8 mouse cellular contexts compared by ENCODE assay signal in the genomic region with DNA sequence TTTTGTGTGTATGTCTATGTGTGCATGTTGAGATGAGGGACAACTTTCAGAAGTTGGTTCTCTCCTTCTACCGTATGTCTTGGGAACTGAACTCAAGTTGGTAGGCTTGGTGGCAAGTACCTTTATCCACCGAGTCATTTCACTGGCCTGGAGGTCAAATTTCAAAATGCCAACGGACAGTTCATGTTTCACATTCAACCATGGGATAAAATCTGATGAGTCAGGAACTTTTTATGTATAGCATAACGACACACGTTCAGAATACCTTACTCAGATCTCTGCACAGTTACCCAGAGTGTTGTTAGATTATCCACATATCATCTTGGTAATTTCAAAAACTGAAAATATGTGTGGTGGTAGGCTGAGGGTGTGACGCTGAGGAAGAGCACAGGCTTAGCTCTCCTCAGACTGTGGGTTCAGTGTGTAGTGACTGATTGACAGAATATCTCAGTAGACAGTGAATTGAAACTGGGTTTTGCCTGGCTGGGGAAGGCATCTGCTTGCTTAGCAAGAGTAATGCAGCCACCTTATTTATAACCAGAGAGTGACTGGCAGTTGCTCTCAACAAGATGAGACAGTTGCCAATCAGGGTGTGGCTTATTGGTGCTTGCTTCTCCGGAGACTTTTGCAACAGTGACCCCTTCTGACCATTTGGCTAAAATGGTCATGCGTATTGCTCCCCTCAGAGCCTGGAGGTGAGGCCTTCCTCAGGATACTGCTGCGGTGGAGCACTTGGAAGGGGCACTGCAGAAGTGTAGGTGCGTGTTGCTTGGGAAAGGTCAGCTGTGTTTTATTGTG. TPM values are rescaled to one million over a fixed set of nuclear protein-coding genes. Genes with fewer than 3 reads are reported as not detected.
DNase-seq lines count a peak whose midpoint lies in the region; ATAC-seq and TF ChIP-seq lines count a peak whose summit lies in the region.

No protein-coding gene starts in this region.

- DNase-seq in kidney, adult 18-20 months, result peak; percentile 70
- DNase-seq in MN1 (ENCODE audit: low spot score), result peak; percentile 73
- peak; percentile 53 for DNase-seq in cerebellum, adult 8-10 months
- DNase-seq in heart, adult 2 months, result peak; percentile 49 to 66
- peak; percentile 57 for DNase-seq in large intestine, adult 2 months (ENCODE audit: low read depth, low spot score)
- DNase-seq in lung, postnatal 25 days (ENCODE audit: low spot score), result peak; percentile 81
- DNase-seq in stomach, postnatal 0 days (ENCODE audit: low spot score), result peak; percentile 46

- H3K36me3 ChIP-seq in kidney, embryonic 15.5 days, result peaks cover 44% of the 10 kb centered on the region
- H3K36me3 ChIP-seq in heart, adult 2 months (ENCODE audit: control insufficient read depth, insufficient read depth, low read length), result peaks cover 3% of the 10 kb centered on the region; the same call in 1 of the 2 replicates
- peaks cover 9% of the 10 kb centered on the region for H3K36me3 ChIP-seq in stomach, postnatal 0 days (ENCODE audit: control insufficient read depth, insufficient read depth, low read length)

- H3K4me3 ChIP-seq in kidney, embryonic 15.5 days (replicated peaks), result no peak overlapping the region
- H3K4me3 ChIP-seq in heart, adult 2 months, result no peak overlapping the region
- H3K4me3 ChIP-seq in stomach, postnatal 0 days (ENCODE audit: low read depth, low read length), result no peak overlapping the region

- no peak for TF ChIP-seq POLR2A in heart, adult 2 months (IDR thresholded peaks at IDR 0.05; ENCODE audit: insufficient read depth, low read depth, low read length)

- peak; percentile 85 for TF ChIP-seq EP300 in heart, adult 2 months (IDR thresholded peaks at IDR 0.05; ENCODE audit: insufficient read depth, low read depth, low read length)
- TF ChIP-seq EP300 in stomach, postnatal 0 days (optimal IDR thresholded peaks at IDR 0.05), result no peak

- H3K27me3 ChIP-seq in kidney, embryonic 15.5 days, result no peaks in the 10 kb centered on the region
- no peaks in the 10 kb centered on the region for H3K27me3 ChIP-seq in heart, adult 2 months (ENCODE audit: control insufficient read depth, insufficient read depth, low read length)
- H3K27me3 ChIP-seq in stomach, postnatal 0 days (ENCODE audit: control insufficient read depth, insufficient read depth, low read length), result no peaks in the 10 kb centered on the region

- no peak overlapping the region for H3K4me2 ChIP-seq in kidney, embryonic 15.5 days
- H3K4me2 ChIP-seq in stomach, postnatal 0 days (replicated peaks; ENCODE audit: low read depth), result no peak overlapping the region

- intact Hi-C loops in heart, adult 2 months (cut with DNase I), result loop anchor here (2.0 kb wide), 1 partner anchor 87 kb away; no protein-coding TSS in a partner anchor

- H3K27ac ChIP-seq in kidney, embryonic 15.5 days, result no peak overlapping the region
- peak overlapping the region; percentile 59 for H3K27ac ChIP-seq in heart, adult 2 months
- no peak overlapping the region for H3K27ac ChIP-seq in stomach, postnatal 0 days (replicated peaks)

- H3K9ac ChIP-seq in kidney, embryonic 15.5 days, result no peak overlapping the region
- no peak overlapping the region; the same call in 1 of the 2 replicates for H3K9ac ChIP-seq in heart, adult 2 months (ENCODE audit: low read depth, low read length)
- H3K9ac ChIP-seq in stomach, postnatal 0 days (ENCODE audit: low read length), result no peak overlapping the region

- peaks cover 3% of the 10 kb centered on the region; the same call in 1 of the 2 replicates for H3K79me2 ChIP-seq in heart, adult 2 months (replicated peaks; ENCODE audit: control insufficient read depth, insufficient read depth, low read length)

- H3K4me1 ChIP-seq in kidney, embryonic 15.5 days, result no peaks in the 10 kb centered on the region
- H3K4me1 ChIP-seq in heart, adult 2 months (ENCODE audit: control insufficient read depth, insufficient read depth, low read length), result peaks cover 2% of the 10 kb centered on the region
- no peaks in the 10 kb centered on the region for H3K4me1 ChIP-seq in stomach, postnatal 0 days (replicated peaks; ENCODE audit: control insufficient read depth, insufficient read depth)

- peak; percentile 79 for TF ChIP-seq CTCF in heart, adult 2 months (IDR thresholded peaks at IDR 0.05)
- peak; percentile 74 for TF ChIP-seq CTCF in stomach, postnatal 0 days (IDR thresholded peaks at IDR 0.05; ENCODE audit: low read depth)

- WGBS in kidney, embryonic 15.5 days, result 56% methylated on average over 10 of the region's 10 CpGs
- 50% methylated on average over 10 of the region's 10 CpGs for WGBS in heart, adult 2 months
- WGBS in large intestine, adult 2 months, result 54% methylated on average over 10 of the region's 10 CpGs
- 63% methylated on average over 10 of the region's 10 CpGs for WGBS in stomach, postnatal 0 days

- H3K9me3 ChIP-seq in kidney, embryonic 15.5 days (replicated peaks), result no peaks in the 10 kb centered on the region
- no peaks in the 10 kb centered on the region for H3K9me3 ChIP-seq in stomach, postnatal 0 days (ENCODE audit: control insufficient read depth, low read length)

- ATAC-seq in kidney, embryonic 15.5 days (replicated peaks; ENCODE audit: low FRiP score), result no peak
- no peak for ATAC-seq in stomach, postnatal 0 days (ENCODE audit: low FRiP score, low TSS enrichment)

RNA-seq across cellular contexts. Expression of a gene that starts 27.1 kb away (rescaled TPM):
- 35.8 and 41.3 TPM in 2 replicates for polyA plus RNA-seq in kidney, embryonic 15.5 days (2015; fragmentation: Nextera tagmentation; extraction: Ambion mirVana)
- total RNA-seq in heart, adult 2 months (2021), result 100 to 1,000 TPM; 110 to 133 TPM
- polyA plus RNA-seq in heart, adult 2 months (2012; rRNA removed), result 44.3 and 70.5 TPM in 2 replicates
- 24.5 and 73.7 TPM in 2 replicates for polyA plus RNA-seq in large intestine, adult 2 months (2012; rRNA removed)
- 30.8 and 38.6 TPM in 2 replicates for polyA plus RNA-seq in stomach, postnatal 0 days (2015; fragmentation: Nextera tagmentation; extraction: Ambion mirVana)

RNA-seq across cellular contexts. Expression of a gene that starts 29.9 kb away (rescaled TPM):
- 2.1 and 2.2 TPM in 2 replicates for polyA plus RNA-seq in kidney, embryonic 15.5 days (2015; fragmentation: Nextera tagmentation; extraction: Ambion mirVana)
- total RNA-seq in heart, adult 2 months (2021), result under 1 TPM; 0.55 to 0.63 TPM
- 0.64 and 1.1 TPM in 2 replicates for polyA plus RNA-seq in heart, adult 2 months (2012; rRNA removed)
- polyA plus RNA-seq in large intestine, adult 2 months (2012; rRNA removed), result 838 and 1,191 TPM in 2 replicates
- polyA plus RNA-seq in stomach, postnatal 0 days (2015; fragmentation: Nextera tagmentation; extraction: Ambion mirVana), result 2.7 and 3.1 TPM in 2 replicates

RNA-seq across cellular contexts. Expression of a gene that starts 38.3 kb away (rescaled TPM):
- polyA plus RNA-seq in kidney, embryonic 15.5 days (2015; fragmentation: Nextera tagmentation; extraction: Ambion mirVana), result not detected in 2 replicates
- not detected for total RNA-seq in heart, adult 2 months (2021)
- polyA plus RNA-seq in heart, adult 2 months (2012; rRNA removed), result not detected in 2 replicates
- 1.9 and 3.1 TPM in 2 replicates for polyA plus RNA-seq in large intestine, adult 2 months (2012; rRNA removed)
- polyA plus RNA-seq in stomach, postnatal 0 days (2015; fragmentation: Nextera tagmentation; extraction: Ambion mirVana), result not detected in 2 replicates

RNA-seq across cellular contexts. Expression of a gene that starts 38.3 kb away (rescaled TPM):
- 32.0 and 33.6 TPM in 2 replicates for polyA plus RNA-seq in kidney, embryonic 15.5 days (2015; fragmentation: Nextera tagmentation; extraction: Ambion mirVana)
- total RNA-seq in heart, adult 2 months (2021), result 1 to 10 TPM; 6.2 to 6.8 TPM
- 6.2 and 8.7 TPM in 2 replicates for polyA plus RNA-seq in heart, adult 2 months (2012; rRNA removed)
- polyA plus RNA-seq in large intestine, adult 2 months (2012; rRNA removed), result 2.4 and 3.2 TPM in 2 replicates
- 24.3 and 26.3 TPM in 2 replicates for polyA plus RNA-seq in stomach, postnatal 0 days (2015; fragmentation: Nextera tagmentation; extraction: Ambion mirVana)

RNA-seq across cellular contexts. Expression of a gene that starts 57.5 kb away (rescaled TPM):
- polyA plus RNA-seq in kidney, embryonic 15.5 days (2015; fragmentation: Nextera tagmentation; extraction: Ambion mirVana), result 0.55 TPM in 1 of 2 replicates, not detected in the other
- total RNA-seq in heart, adult 2 months (2021), result not detected
- polyA plus RNA-seq in heart, adult 2 months (2012; rRNA removed), result 0.12 TPM in 2 replicates
- 0.45 and 0.84 TPM in 2 replicates for polyA plus RNA-seq in large intestine, adult 2 months (2012; rRNA removed)
- polyA plus RNA-seq in stomach, postnatal 0 days (2015; fragmentation: Nextera tagmentation; extraction: Ambion mirVana), result not detected in 2 replicates

Comparison
In these comparisons a context has a peak if more than half of its experiments do, and no peak if none do; other contexts are left out.
1. RNA of a gene that starts 29.9 kb away (polyA plus RNA-seq): 838 to 1,191 TPM in large intestine, adult 2 months; 2.7 to 3.1 TPM in stomach, postnatal 0 days, 2.1 to 2.2 TPM in kidney, embryonic 15.5 days and 0.64 to 1.1 TPM in heart, adult 2 months; every median in the first group is over 100 times any median in the second.
2. Peak in every context shown above with its lines, with median percentiles within 50 percentile points of each other: DNase-seq.